8 mouse cellular contexts compared by ENCODE assay signal in the genomic region with DNA sequence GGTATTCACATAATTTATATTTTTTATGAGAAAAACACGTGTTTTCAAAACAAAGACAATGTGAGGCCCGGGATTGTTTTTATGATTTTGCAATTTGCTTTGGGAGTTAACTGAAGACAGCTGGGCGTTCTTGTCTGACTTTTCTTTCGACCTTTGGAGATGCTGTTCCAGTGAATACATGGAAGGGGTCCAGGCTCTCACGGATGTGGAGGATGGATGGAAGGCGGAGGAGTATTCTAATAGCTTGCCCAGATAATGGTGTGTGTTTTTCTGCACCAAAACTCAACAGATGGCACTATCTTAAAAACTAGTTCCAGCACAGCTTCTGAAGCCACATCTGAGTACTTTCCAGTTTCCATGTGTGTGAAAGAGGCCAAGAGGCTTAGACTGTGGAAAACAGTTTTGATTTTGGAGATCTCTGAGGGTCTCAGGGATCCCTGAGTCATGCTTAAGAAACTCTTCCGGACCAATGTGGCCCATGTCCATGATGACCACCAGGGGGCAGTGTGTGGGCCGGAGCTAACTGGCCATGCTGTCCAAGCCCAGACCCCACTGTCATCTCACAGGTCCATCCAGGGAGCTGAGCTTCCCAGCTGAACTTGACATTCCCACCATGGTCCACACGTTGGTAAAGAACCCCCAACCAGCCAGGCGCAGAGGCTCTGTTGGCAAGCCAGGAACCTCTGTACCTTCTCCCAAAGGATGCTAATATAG. TPM values are rescaled to one million over a fixed set of nuclear protein-coding genes. Genes with fewer than 3 reads are reported as not detected.
A peak's percentile ranks its signal among the peaks of the same experiment; 100 is the strongest.
DNase-seq lines count a peak whose midpoint lies in the region; ATAC-seq lines count a peak whose summit lies in the region.

No protein-coding gene starts in this region.

- H3K9me3 ChIP-seq in liver, embryonic 11.5 days (ENCODE audit: control insufficient read depth, low read length), result no peaks in the 10 kb centered on the region
- H3K9me3 ChIP-seq in liver, embryonic 13.5 days (replicated peaks), result no peaks in the 10 kb centered on the region

- H3K4me3 ChIP-seq in liver, embryonic 11.5 days (ENCODE audit: low read depth, low read length), result no peak overlapping the region
- no peak overlapping the region for H3K4me3 ChIP-seq in liver, embryonic 13.5 days (replicated peaks)

- no peak overlapping the region for H3K4me2 ChIP-seq in liver, embryonic 11.5 days
- no peak overlapping the region for H3K4me2 ChIP-seq in liver, embryonic 13.5 days

- WGBS in liver, embryonic 11.5 days, result 49% methylated on average over 10 of the region's 10 CpGs
- 38% methylated on average over 10 of the region's 10 CpGs for WGBS in liver, embryonic 13.5 days (ENCODE audit: insufficient replicate concordance)

- H3K4me1 ChIP-seq in liver, embryonic 11.5 days (replicated peaks; ENCODE audit: control insufficient read depth, insufficient read depth, low read length), result 0 out of 2 replicates have a peak, but pooled peaks cover 2% of the 10 kb centered on the region
- H3K4me1 ChIP-seq in liver, embryonic 13.5 days (replicated peaks), result no peaks in the 10 kb centered on the region

- no peaks in the 10 kb centered on the region for H3K36me3 ChIP-seq in liver, embryonic 11.5 days (ENCODE audit: control insufficient read depth, insufficient read depth, low read length)
- H3K36me3 ChIP-seq in liver, embryonic 13.5 days, result no peaks in the 10 kb centered on the region

- H3K9ac ChIP-seq in liver, embryonic 11.5 days (ENCODE audit: low read depth, low read length), result no peak overlapping the region
- H3K9ac ChIP-seq in liver, embryonic 13.5 days, result no peak overlapping the region

- no peak for ATAC-seq in liver, embryonic 11.5 days (replicated peaks; ENCODE audit: low FRiP score)
- ATAC-seq in liver, embryonic 13.5 days (ENCODE audit: low read depth), result no peak
- ATAC-seq in activated CD4-positive, CD25-positive, alpha-beta regulatory T cell, adult 4 months, result no peak

- H3K27me3 ChIP-seq in liver, embryonic 11.5 days (replicated peaks; ENCODE audit: control insufficient read depth, insufficient read depth, low read length), result 0 out of 2 replicates have a peak, but pooled peaks cover 3% of the 10 kb centered on the region
- no peaks in the 10 kb centered on the region; the same call in 1 of the 2 replicates for H3K27me3 ChIP-seq in liver, embryonic 13.5 days

- DNase-seq in liver (peak; percentile 67), adipocyte (ENCODE audit: low spot score) (peak; percentile 22)
- no peak for DNase-seq in liver, embryonic 11.5 days (ENCODE audit: low spot score)
- DNase-seq in embryo, embryonic 9.5 days (ENCODE audit: extremely low spot score), result peak; percentile 70
- DNase-seq in heart, postnatal 4 days, result peak; percentile 85
- DNase-seq in liver, embryonic 13.5 days, result peak; percentile 19
- DNase-seq in retina, postnatal 1 day, result peak; percentile 78

- no peak overlapping the region for H3K27ac ChIP-seq in liver, embryonic 11.5 days (ENCODE audit: low read depth, low read length)
- H3K27ac ChIP-seq in liver, embryonic 13.5 days, result no peak overlapping the region

RNA-seq across cellular contexts. Expression of a gene that starts 25.1 kb away (rescaled TPM):
- polyA plus RNA-seq in liver, embryonic 11.5 days (2014; fragmentation: Nextera tagmentation; extraction: Ambion mirVana), result 1.4 and 1.5 TPM in 2 replicates
- total RNA-seq in heart, postnatal 4 days (2021), result 10 to 100 TPM; 26.2 to 26.7 TPM
- polyA plus RNA-seq in liver, embryonic 13.5 days (2015; fragmentation: Nextera tagmentation; extraction: Ambion mirVana), result 0.31 and 0.43 TPM in 2 replicates
- 1 to 10 TPM; 5.9 to 8.0 TPM for polyA plus RNA-seq in activated CD4-positive, CD25-positive, alpha-beta regulatory T cell, adult 4 months (2017; shearing (Covaris generic))
